Mouse (Mus musculus) liver, adult 2 months (tissue): ENCODE results near the gene Slc4a8. TPM values are rescaled to one million over a fixed set of nuclear protein-coding genes. Genes with fewer than 3 reads are reported as not detected.

Source experiments
- DNase-seq: peaks from one replicate; pipeline ENCODE4 v3.0.0-alpha.2; 2011; ENCODE audit warnings: low read depth, low spot score; ENCODE audit errors: extremely low read depth
- H3K27ac ChIP-seq: fragments of 200-500 bp; replicated peaks from 2 replicates; pipeline ENCODE4 v1.5.1; 2012; ENCODE audit warnings: low read depth, mild to moderate bottlenecking, control low read depth, inconsistent platforms, low read length; ENCODE audit not compliant: insufficient read depth
- H3K27me3 ChIP-seq: fragments of 200-500 bp; 2 replicates; pipeline ENCODE4 v1.6.1; 2012; ENCODE audit warnings: mild to moderate bottlenecking, moderate library complexity, low read length, inconsistent platforms; ENCODE audit not compliant: control insufficient read depth, insufficient read depth
- H3K36me3 ChIP-seq: fragments of 200-500 bp; 2 replicates; pipeline ENCODE4 v1.6.1; 2012; ENCODE audit warnings: low read length, inconsistent platforms; ENCODE audit not compliant: control insufficient read depth, insufficient read depth
- H3K4me1 ChIP-seq: fragments of 200-500 bp; 2 replicates; pipeline ENCODE4 v1.6.1; 2011; ENCODE audit warnings: low read length; ENCODE audit not compliant: control insufficient read depth, insufficient read depth
- H3K4me3 ChIP-seq: fragments of 200-500 bp; 2 replicates; pipeline ENCODE4 v1.5.1; 2011; ENCODE audit warnings: low read depth, mild to moderate bottlenecking, control low read depth, low read length, moderate library complexity; ENCODE audit not compliant: insufficient read depth
- H3K79me2 ChIP-seq: fragments of 200-500 bp; 2 replicates; pipeline ENCODE4 v1.6.1; 2012; ENCODE audit warnings: inconsistent platforms, mild to moderate bottlenecking, low read length, moderate library complexity; ENCODE audit not compliant: control insufficient read depth, insufficient read depth
- H3K9ac ChIP-seq: fragments of 200-500 bp; 2 replicates; pipeline ENCODE4 v1.6.1; 2012; ENCODE audit warnings: low read depth, mild to moderate bottlenecking, control low read depth, inconsistent platforms, low read length
- CTCF ChIP-seq: fragments of 200-500 bp; IDR thresholded peaks from 2 replicates; pipeline ENCODE4 v1.5.1; 2011; ENCODE audit warnings: low read depth, low read length, control low read depth
- POLR2A ChIP-seq: fragments of 200-500 bp; IDR thresholded peaks from 2 replicates; pipeline ENCODE4 v1.6.1; 2011; ENCODE audit warnings: low read length, control low read depth; ENCODE audit not compliant: insufficient read depth; ENCODE audit errors: extremely low read depth
- WGBS: fragments of 180-500 bp; shearing (Covaris S2); methylation state at CpG from one replicate; pipeline ENCODE4 v1.1.7; 2018; 5-methylcytosine and 5-hydroxymethylcytosine counted together
- polyA plus RNA-seq: library from polyadenylated mRNA; depleted of rRNA; stranded (reverse); fragments of >200 nt; gene quantifications from 2 replicates; pipeline ENCODE4 v1.2.3, GENCODE M21; 2012
- total RNA-seq: library from RNA; depleted of rRNA; stranded (reverse); fragments of >200 nt; gene quantifications from 2 replicates; pipeline ENCODE4 v1.2.3, GENCODE M21; 2014

The Slc4a8 gene
- total and polyA plus RNA-seq, 2 experiments: 0.16 to 0.18 TPM

GRCm38 (mm10) chr15:100720066-100720465 lies 41.5 kb upstream of the Slc4a8 start:
- Histone ChIP-seq H3K4me3 (no peak overlapping the region), H3K79me2 (no peaks in the 10 kb centered on the region), H3K27ac (no peak overlapping the region), H3K27me3 (no peaks in the 10 kb centered on the region), H3K36me3 (no peaks in the 10 kb centered on the region), H3K4me1 (no peaks in the 10 kb centered on the region), H3K9ac (no peak overlapping the region)
- no peak for DNase-seq
- TF ChIP-seq CTCF (no peak), POLR2A (no peak)
- 86% methylated on average over 10 of the region's 10 CpGs for WGBS

DNA sequence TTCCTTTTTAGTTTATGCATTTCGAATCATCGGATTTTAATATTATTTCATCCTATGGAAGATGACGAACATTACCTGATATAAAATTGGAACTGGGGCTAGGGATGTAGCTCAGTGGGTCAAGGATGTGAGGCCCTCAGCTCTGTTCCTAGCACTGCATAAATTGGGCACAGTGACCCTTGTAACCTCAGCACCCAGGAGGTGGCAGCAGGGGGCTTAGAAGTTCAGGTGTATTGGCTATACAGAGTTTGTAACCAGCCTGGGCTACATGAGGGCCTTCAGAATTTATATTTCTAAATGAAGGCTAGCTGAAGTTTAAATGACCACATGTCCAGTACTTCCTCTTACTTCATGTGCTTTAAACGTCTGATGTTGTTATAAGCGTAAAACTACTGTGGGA lies 40.1 kb upstream of the Slc4a8 start:
- 92% methylated on average over 5 of the region's 5 CpGs for WGBS
- Histone ChIP-seq H3K4me3 (no peak overlapping the region), H3K4me1 (no peaks in the 10 kb centered on the region), H3K79me2 (no peaks in the 10 kb centered on the region), H3K9ac (no peak overlapping the region), H3K27ac (no peak overlapping the region), H3K27me3 (no peaks in the 10 kb centered on the region), H3K36me3 (no peaks in the 10 kb centered on the region)
- TF ChIP-seq POLR2A (no peak), CTCF (no peak)
- no peak for DNase-seq

DNA sequence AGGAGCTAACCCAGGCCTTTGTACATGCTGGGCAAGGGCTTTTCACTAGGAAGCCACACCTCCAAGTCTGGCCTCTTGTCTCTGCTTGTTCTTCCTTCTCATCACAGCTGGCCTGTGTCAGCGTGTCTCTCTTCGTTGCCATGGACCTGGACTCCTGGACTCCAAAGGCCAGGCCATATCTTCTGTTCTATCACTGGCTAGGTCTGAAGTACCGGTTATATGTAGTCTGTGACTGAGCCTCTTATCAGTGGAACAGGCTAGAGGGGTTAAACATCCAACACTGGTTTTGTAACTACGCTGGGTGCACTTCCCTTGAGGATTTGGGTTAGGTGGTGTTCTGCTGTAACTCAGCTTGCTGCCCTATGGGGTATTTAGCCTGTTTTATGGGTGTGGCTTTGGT lies 39.5 kb upstream of the Slc4a8 start:
- Histone ChIP-seq H3K9ac (no peak overlapping the region), H3K79me2 (no peaks in the 10 kb centered on the region), H3K4me1 (no peaks in the 10 kb centered on the region), H3K4me3 (no peak overlapping the region), H3K27me3 (no peaks in the 10 kb centered on the region), H3K27ac (no peak overlapping the region), H3K36me3 (no peaks in the 10 kb centered on the region)
- DNase-seq: no peak
- no peak for TF ChIP-seq POLR2A
- no peak for TF ChIP-seq CTCF
- 42% methylated on average over 4 of the region's 4 CpGs for WGBS

DNA sequence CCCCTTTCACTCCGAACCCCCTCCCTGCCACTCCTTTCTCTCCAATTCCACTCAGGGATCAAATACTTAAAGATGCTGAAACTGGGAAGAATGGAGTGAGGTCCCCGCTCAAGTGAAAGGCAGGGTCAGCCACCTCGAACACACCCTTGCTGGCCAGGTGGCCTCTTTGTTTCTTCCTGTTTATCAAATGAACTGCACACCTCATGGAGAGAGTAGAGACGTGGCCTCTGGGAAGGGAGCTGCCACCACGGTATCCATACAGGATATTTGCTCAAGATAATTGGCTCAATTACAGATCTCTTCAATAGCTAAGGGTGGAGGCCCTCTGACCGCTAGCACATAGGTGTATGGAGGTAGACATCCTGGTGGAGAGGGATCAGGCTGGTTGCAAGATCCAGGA lies 39.0 kb upstream of the Slc4a8 start:
- Histone ChIP-seq H3K27ac (no peak overlapping the region), H3K4me1 (no peaks in the 10 kb centered on the region), H3K27me3 (no peaks in the 10 kb centered on the region), H3K4me3 (no peak overlapping the region), H3K79me2 (no peaks in the 10 kb centered on the region), H3K36me3 (no peaks in the 10 kb centered on the region), H3K9ac (no peak overlapping the region)
- TF ChIP-seq POLR2A (no peak), CTCF (no peak)
- 64% methylated on average over 6 of the region's 6 CpGs for WGBS
- DNase-seq: no peak

- Histone ChIP-seq H3K36me3 (no peaks in the 10 kb centered on the region), H3K4me1 (no peaks in the 10 kb centered on the region), H3K79me2 (no peaks in the 10 kb centered on the region), H3K27me3 (no peaks in the 10 kb centered on the region), H3K27ac (no peak overlapping the region), H3K9ac (no peak overlapping the region), H3K4me3 (no peak overlapping the region)
- DNase-seq: no peak
- TF ChIP-seq CTCF (no peak), POLR2A (no peak)
- 63% methylated on average over 14 of the region's 14 CpGs for WGBS
These were observed 38.0 kb upstream of the Slc4a8 start for GRCm38 (mm10) chr15:100723505-100723904.

GRCm38 (mm10) chr15:100726721-100727120 lies 34.8 kb upstream of the Slc4a8 start:
- Histone ChIP-seq H3K27me3 (peaks cover 10% of the 10 kb centered on the region), H3K4me3 (no peak overlapping the region), H3K4me1 (no peaks in the 10 kb centered on the region), H3K79me2 (no peaks in the 10 kb centered on the region), H3K9ac (no peak overlapping the region), H3K27ac (no peak overlapping the region), H3K36me3 (no peaks in the 10 kb centered on the region)
- WGBS: 90% methylated on average over 11 of the region's 11 CpGs
- TF ChIP-seq CTCF (no peak), POLR2A (no peak)
- DNase-seq: no peak
